Mouse (Mus musculus): Measurements from ENCODE around the gene Cfap58.
A peak's percentile ranks its signal among the peaks of the same experiment; 100 is the strongest.

The Cfap58 gene

GRCm38 (mm10) chr19:47917396-47917795 is 20.1 kb upstream of the Cfap58 start:
- no peak for DNase-seq (ENCODE audit: low read depth)

DNA sequence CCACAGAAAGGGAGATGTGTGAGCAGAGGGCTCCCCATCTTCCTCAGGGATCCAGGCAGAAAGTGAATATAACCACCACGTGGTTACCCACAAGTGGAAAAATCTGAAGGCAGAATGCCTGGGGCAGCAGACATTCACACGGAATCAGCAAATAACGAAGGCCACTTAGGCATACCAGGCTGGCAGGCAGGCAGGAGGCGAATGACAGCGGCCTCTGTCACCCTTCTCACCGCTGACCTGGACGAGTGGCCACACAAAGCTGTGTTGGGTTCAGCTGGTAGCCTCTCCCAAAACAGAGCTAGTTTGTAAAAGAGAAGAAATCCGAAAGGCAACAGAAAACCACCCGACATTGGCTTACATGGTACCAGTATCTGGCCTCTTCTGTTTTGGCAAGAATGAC is 19.5 kb upstream of the Cfap58 start:
- DNase-seq (ENCODE audit: low read depth): peak; percentile 45

DNA sequence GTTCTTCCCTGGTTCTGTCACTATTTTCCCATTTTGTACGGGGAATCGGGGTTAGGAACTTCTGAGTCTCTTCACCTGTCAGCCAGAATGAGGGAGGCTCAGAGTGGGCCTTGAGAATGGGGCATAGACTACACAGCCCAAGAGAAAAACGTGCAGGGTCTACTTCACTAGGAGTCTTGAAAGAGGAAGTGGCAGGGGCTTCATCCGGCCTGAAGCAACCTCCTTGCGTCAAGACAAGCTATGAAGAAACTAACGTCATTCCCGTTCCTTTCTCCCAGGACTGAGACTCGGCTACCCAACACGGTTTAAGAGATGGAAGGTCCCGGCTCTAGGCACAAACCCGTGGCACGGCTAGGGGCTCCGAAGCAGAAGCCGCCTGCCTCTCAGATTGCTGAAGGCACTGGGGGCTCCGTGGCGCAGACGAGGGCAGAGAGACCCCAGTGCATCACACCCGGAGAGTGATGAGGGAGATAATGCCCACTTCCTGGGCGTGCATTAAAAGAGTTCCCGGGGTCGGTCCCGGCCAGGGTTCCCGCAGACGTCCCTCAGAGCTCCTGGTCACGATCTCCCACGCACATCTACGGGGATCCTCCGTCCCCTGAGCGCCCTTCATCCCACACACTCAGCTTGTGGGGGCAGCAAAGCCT is 18.9 kb upstream of the Cfap58 start:
- DNase-seq (ENCODE audit: low read depth): peak; percentile 64

- DNase-seq (ENCODE audit: low read depth): peak; percentile 95
These were observed 18.1 kb upstream of the Cfap58 start, which contains the start of the genes Cfap43 and Itprip for GRCm38 (mm10) chr19:47919126-47919965. Gene Cfap43 (minus strand): TSS chr19:47919287. Gene Itprip (minus strand): TSS chr19:47919299.

DNA sequence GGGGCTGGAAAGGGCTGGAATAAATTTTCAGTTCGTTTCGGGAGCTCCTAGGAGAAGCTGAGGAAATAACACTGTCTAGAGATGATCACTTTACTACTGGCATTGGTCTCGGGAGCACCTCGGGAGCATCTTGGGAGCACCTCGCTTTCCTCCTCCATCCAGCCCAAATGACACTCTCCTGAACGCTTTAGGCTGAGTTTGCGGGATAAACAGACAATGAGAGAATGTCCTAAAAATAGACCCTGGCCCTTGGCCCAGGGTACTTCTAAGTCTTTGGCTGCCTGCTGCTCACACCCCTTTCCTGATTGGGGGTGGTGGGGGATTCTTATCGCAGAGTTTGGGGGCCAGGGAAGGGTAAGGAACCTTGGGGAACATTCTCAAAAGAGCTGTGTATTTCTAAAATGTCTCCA is 17.5 kb upstream of the Cfap58 start:
- DNase-seq (ENCODE audit: low read depth): peak; percentile 84

GRCm38 (mm10) chr19:47925819-47926218 is 11.7 kb upstream of the Cfap58 start:
- DNase-seq (ENCODE audit: low read depth): no peak

DNA sequence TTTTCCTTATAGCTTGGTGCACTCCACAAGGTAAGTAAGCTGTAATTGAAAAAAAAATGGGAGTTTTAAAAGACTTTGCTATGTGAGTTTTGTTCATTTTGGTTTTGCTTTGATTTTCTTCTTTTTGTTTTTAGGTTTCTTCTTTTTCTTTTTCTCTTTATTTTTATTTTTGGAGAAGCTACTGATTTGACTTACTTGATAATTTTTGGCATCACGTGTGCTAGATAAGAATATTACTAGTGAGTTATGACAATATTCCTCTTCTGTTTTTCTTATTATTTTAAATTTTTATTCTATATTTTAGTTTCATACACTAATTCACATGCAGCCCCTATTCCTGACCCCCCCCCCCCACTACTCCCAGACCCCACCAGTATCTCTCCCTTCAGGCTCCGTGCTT is 10.4 kb upstream of the Cfap58 start:
- no peak for DNase-seq (ENCODE audit: low read depth)

GRCm38 (mm10) chr19:47929043-47929442 is 8.4 kb upstream of the Cfap58 start:
- no peak for DNase-seq (ENCODE audit: low read depth)

GRCm38 (mm10) chr19:47931982-47932638 is 5.4 kb upstream of the Cfap58 start:
- DNase-seq (ENCODE audit: low read depth): peak; percentile 82

- DNase-seq (ENCODE audit: low read depth): no peak
These were observed 3.3 kb upstream of the Cfap58 start for GRCm38 (mm10) chr19:47934146-47934545.

DNA sequence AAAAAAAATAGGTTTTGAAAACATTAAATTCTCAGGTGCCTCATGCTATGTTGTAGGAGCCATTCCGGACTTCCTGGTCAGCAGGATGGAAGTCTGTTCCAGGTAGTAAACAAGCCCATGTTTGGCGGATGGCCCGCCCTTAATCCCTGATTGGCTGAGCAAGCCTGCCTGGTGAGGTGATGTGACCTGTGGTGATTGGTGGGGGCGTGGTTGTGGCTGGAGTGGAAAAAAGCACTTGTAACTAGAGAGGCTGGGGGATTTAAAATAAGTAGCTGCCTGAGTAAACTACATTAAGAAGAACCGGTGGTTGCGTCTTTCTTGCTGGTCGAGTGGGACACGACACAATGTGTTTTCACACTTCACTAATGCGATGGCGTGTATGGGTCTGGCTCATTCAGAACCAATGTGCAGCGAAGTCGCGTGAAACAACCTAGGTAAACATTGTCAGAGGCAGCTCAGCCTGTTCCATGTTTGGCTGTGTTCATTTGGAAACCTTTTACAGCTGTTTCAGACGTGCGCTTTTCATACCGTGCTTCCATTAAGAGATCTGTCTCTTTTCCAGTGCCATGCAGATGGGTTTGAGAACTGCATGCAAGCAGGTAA is 2.7 kb upstream of the Cfap58 start:
- no peak for DNase-seq (ENCODE audit: low read depth)

DNA sequence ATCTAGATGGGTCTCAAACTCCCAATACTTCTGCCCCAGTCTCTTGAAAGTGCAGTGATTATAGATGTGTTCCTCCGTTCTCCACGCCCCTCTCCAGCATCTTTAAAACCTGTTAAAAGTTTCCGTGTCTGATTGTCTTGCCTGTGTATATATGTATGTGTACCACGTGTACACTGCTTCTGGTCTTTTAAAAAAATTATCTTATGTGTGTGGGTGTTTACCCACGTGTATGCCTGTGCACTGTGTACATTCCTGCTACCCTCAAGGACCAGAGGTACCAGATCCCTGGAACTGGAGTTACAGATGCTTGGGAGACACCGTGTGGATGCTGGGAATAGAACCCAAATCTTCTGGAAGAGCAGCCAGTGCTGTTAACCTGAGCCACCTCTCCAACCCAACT is 1.9 kb upstream of the Cfap58 start:
- DNase-seq (ENCODE audit: low read depth): no peak

GRCm38 (mm10) chr19:47936490-47936889 is 985 bp upstream of the Cfap58 start:
- DNase-seq (ENCODE audit: low read depth): no peak

GRCm38 (mm10) chr19:47936938-47937337 is 537 bp upstream of the Cfap58 start:
- no peak for DNase-seq (ENCODE audit: low read depth)

- DNase-seq (ENCODE audit: low read depth): no peak
These were observed 1.9 kb downstream of the Cfap58 start for GRCm38 (mm10) chr19:47939361-47939760.

DNA sequence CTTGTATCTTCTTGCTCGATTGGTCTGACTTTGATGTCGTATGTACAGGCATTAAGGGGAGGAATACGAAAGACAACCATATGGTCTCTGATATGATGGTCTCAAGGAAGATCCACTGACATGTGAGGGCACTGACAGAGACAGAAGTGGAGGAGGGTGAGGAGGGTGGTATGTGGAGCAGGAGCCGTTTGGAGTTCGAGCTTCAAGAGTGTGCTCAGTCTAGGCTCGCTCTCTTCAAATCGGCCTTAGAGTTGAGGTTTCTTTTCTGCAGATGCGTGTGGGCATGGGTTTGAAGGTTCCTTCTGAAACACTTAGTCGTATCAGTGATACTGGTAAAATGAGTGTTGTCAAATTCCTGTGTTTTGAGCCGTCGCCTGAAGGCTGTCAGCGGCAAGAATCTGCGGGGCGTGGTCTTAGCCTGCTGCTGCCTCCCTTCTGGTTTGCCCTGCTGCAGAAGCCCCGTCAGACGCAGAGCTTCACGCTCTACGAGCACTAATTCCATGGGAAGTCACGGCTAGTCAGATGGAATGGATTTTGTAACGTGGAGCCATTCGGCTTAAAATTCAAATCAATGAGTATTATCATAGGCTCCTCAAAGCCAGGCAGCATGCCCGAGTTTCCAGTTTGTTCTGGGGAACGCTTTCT is 9.5 kb downstream of the Cfap58 start:
- peak; percentile 35 for DNase-seq (ENCODE audit: low read depth)

GRCm38 (mm10) chr19:47950946-47951345 is 13.5 kb downstream of the Cfap58 start:
- no peak for DNase-seq (ENCODE audit: low read depth)

DNA sequence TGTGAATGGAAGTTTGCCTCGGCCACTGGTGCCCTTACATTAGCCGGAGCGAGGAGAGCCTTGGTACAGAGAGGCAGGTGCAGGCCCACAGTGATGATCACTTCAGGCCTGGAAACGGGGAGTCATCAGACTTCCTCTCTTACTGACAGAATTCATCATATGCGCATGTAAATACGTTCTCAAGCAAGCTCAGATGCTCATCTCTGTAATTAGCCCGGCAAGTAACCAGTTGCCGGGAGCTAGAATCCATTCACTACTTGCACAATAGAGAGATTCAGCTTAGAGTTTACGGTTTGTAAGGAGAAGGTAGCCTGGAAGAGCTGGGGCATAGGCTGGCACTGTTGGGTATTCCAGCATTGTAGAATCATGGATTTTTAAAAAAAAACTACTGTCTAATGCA is 15.7 kb downstream of the Cfap58 start:
- no peak for DNase-seq (ENCODE audit: low read depth)

DNA sequence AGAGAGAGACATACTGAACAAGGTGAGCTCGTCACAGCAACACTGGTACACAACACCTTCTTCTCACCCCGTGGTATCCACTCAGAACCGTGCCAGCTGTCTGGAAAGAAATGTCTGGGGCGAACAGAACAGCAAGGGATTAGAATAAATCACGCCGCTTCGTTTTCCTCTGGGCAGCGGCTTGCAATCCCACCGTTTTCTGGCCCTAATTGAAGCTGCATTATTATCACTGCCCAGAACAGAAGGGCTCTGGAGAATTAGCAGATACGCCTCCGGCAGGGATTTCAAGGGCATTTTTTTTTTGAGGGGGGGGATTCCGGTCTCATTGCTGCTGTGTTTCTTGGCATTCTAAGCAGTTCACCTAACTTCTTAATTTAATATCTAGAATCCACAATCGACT is 20.7 kb downstream of the Cfap58 start:
- no peak for DNase-seq (ENCODE audit: low read depth)

DNA sequence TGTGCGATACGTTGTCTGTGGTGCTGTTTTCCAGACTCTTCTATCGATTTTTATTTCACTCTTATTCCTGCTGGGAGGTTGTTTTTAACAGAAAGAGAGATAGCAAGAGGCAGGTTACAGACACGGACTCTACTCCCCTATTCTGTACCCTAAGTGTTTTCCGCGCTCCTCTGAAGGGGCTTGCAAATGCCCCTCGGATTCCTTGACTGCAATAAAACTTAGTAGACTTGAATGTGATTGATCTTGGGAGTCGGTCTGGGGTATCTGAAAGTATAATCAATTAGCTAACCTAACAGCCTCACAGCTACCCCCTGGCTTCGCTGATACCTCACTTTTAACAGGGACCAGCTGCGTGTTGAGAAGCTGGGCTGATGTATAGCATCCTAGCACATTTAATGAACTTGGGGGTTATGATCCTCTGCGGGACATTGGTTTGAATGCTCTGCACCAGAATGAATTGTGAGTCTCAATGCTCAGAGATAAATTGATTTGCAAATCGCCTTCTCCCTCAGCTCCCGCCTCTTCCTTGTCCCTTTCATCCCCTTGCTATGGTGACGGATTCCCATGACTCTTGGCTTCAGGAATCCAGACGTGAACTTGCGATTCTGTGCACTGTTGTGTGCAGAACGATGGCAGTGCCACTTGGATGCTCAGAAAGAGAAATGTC is 31.7 kb downstream of the Cfap58 start:
- DNase-seq (ENCODE audit: low read depth): no peak

DNA sequence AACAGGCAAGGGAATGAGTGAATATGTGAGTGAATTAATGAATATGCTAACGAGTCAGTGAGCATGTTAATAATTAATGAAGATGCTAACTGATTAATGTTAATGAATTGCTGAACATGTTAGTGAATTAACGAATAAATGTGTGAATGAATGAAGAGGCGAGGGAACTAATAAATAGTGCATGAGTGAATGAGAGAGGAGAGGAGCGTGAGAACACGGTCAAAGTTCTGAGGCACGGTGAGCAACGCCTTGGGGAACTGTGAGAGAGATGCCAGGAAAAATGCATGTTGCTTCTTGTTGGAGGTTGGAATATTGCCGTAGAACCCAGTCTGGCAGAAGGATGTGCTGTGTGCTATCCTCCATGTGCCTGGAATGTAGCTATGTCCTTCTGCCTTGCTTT is 33.6 kb downstream of the Cfap58 start:
- no peak for DNase-seq (ENCODE audit: low read depth)

Data from NIH3T3 (cell line).